Mouse (Mus musculus): ENCODE data around the gene Dcbld2. TPM values are rescaled to one million over a fixed set of nuclear protein-coding genes. Genes with fewer than 3 reads are reported as not detected.
A peak's percentile ranks its signal among the peaks of the same experiment; 100 is the strongest.

The Dcbld2 gene
- 8.6 and 9.2 TPM in 2 replicates for polyA plus RNA-seq (2015; fragmentation: Nextera tagmentation; extraction: Ambion mirVana)

DNA sequence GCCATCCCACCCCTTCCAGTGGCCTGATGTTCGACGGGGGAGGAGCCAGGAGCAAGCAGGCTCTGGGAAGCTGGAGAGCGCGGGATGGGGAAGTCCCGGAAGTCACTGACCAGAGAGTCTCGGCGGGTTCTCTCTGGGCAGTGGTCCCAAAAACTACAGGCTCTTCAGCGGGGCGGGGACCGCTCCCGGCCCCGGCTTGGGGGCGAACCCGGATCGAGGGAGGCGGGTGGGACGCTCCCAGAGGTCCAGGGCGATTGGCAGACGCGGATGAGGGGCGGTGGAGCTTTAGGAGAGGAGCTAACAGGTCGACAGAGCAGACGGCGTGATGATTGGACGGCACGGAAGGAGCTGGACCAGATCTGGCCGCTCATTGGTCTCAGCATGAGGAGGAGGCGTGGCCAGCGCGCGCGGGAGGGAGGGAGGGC lies at the start of gene Dcbld2:
Dcbld2 (plus strand) TSS at position 382 of the 425 bp plus-strand sequence.
- ATAC-seq (ENCODE audit: insufficient read depth, low FRiP score, low read depth) = peak; percentile 100
- no peaks in the 10 kb centered on the region for H3K27me3 ChIP-seq (replicated peaks)
- under 1% methylated on average over 32 of the region's 32 CpGs for WGBS
- H3K4me3 ChIP-seq (replicated peaks) = peak within 1 kb of the TSS; percentile 92
- H3K27ac ChIP-seq = peak within 1 kb of the TSS; percentile 84
- peak within 1 kb of the TSS; percentile 65 for H3K4me2 ChIP-seq
- peak within 1 kb of the TSS; percentile 87 for H3K9ac ChIP-seq
- 0 out of 2 replicates have a peak, but pooled peaks cover 3% of the 10 kb centered on the region for H3K4me1 ChIP-seq
- no peaks in the 10 kb centered on the region for H3K9me3 ChIP-seq
- H3K36me3 ChIP-seq = no peaks in the 10 kb centered on the region

DNA sequence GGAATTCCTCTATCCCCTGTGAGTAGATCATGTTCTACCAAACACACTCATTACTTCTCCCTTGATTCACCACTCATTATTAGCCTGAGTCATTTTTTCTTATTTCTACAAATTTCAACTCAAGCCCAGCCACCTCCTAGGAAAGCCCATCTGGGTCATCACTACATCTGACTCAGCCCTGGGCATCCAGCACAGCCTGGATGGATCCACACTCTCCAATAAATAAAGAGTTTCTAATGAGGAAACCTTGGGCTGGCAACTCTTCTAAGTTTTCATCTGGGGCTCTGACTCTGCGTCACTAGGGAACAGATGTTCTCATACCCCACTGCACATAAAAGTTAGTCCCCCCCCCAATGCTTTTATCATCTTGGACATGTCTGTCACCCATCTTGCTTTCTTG lies 31.1 kb upstream of the Dcbld2 start:
- H3K9ac ChIP-seq = no peak overlapping the region
- no peak overlapping the region for H3K4me3 ChIP-seq (replicated peaks)
- H3K27ac ChIP-seq = no peak overlapping the region
- no peaks in the 10 kb centered on the region for H3K4me1 ChIP-seq
- H3K36me3 ChIP-seq = no peaks in the 10 kb centered on the region
- no peak overlapping the region for H3K4me2 ChIP-seq
- no peak for ATAC-seq (ENCODE audit: insufficient read depth, low FRiP score, low read depth)
- H3K9me3 ChIP-seq = no peaks in the 10 kb centered on the region
- no peaks in the 10 kb centered on the region for H3K27me3 ChIP-seq (replicated peaks)
- WGBS = 54% methylated on average over 1 of the region's 1 CpGs

DNA sequence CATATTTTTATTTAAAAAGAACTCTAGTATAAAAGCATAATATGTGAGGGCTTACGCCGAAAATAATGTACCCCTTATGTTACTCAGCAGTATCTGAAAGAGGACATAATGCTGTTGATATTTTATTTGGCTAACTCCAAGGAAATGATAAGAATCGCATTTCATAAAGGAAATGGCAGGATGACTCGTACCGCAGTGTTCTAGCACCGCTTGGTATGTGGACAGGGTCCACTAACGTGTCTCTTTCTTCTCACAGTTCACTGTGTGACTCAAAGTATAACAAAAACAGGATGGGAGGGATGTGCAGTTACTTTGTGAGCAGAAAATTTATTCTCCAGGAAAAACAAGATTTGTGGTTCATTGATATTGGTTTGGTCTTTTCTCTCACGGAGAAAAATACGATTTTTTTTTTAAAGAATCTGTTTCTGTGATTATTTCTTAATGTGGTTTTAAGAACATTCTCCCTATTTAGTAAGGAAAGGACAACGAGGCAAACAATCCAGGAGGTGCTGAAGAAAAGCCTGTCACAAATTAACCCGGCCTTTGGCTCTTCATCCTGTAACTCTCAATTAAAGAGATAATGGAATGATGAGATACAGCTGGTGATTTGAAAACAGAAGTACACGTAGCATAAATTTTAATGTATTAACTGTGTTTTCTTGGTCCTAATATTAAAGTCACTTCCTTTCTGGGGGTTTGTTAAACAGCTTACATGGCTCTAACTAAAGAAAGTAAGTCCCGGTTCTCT lies 30.3 kb upstream of the Dcbld2 start:
- 61% methylated on average over 13 of the region's 13 CpGs for WGBS
- Histone ChIP-seq H3K36me3 (no peaks in the 10 kb centered on the region), H3K27me3 (replicated peaks) (no peaks in the 10 kb centered on the region), H3K9ac (no peak overlapping the region), H3K9me3 (no peaks in the 10 kb centered on the region), H3K4me2 (no peak overlapping the region), H3K27ac (no peak overlapping the region), H3K4me3 (replicated peaks) (no peak overlapping the region), H3K4me1 (no peaks in the 10 kb centered on the region)
- no peak for ATAC-seq (ENCODE audit: insufficient read depth, low FRiP score, low read depth)

DNA sequence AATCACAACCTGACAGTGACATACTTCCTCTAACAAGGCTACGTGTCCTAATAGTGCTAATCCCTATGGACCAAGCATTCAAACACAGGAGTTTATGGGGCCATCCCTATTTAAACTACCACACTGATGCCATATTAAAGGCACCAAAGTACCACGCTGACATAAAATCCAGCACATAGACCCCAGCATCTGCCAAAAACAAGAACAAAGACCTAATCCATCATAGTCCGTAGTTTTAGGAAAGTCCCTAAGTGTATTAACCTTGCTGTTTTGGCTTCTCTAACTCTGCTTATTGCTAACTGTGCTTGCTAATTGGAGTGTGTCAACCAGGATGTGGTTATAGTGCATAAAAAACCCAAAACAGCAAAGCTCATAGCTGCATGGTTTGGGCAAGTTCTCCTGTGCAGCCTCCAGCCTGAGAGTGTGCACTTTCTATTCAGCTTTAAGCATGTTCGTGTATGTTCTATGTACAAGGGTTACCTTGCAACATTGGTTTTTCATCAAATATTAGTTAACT lies 21.9 kb upstream of the Dcbld2 start:
- no peaks in the 10 kb centered on the region for H3K36me3 ChIP-seq
- WGBS = 89% methylated on average over 4 of the region's 4 CpGs
- H3K4me3 ChIP-seq (replicated peaks) = no peak overlapping the region
- no peaks in the 10 kb centered on the region for H3K9me3 ChIP-seq
- no peaks in the 10 kb centered on the region for H3K4me1 ChIP-seq
- H3K27ac ChIP-seq = no peak overlapping the region
- H3K4me2 ChIP-seq = no peak overlapping the region
- ATAC-seq (ENCODE audit: insufficient read depth, low FRiP score, low read depth) = no peak
- H3K27me3 ChIP-seq (replicated peaks) = no peaks in the 10 kb centered on the region
- no peak overlapping the region for H3K9ac ChIP-seq

DNA sequence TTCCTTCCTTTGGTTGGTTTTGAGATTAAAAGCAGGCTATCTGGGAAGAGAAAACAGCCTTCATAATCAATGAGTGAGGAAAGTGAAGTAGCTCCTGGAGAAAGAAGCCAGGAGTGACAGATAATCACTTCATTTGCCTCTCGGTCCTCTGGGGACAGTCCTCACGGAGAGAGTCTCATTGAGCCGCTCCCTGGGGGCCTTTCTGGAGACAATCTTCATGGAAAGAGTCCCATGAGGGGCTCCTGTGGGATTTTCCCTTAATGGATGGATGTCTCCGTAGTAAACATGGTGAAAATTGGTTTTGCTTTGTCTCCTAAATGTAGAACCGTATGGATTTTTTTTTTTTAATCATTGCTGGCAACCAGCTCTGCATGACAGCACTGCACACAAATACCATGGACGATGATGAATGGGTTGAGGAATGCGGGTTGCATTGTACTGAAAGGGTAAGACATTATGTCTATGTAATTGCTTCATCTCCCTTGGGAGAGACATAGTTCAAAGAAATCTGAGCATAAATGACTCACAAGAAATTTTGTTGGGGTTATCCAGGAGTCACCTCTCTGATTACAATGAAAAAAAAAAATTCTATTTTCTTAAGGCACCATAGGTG lies 19.0 kb upstream of the Dcbld2 start:
- H3K9ac ChIP-seq = no peak overlapping the region
- H3K9me3 ChIP-seq = no peaks in the 10 kb centered on the region
- H3K4me1 ChIP-seq = no peaks in the 10 kb centered on the region
- no peaks in the 10 kb centered on the region for H3K27me3 ChIP-seq (replicated peaks)
- 47% methylated on average over 7 of the region's 7 CpGs for WGBS
- H3K4me2 ChIP-seq = no peak overlapping the region
- no peak overlapping the region for H3K4me3 ChIP-seq (replicated peaks)
- ATAC-seq (ENCODE audit: insufficient read depth, low FRiP score, low read depth) = no peak
- no peaks in the 10 kb centered on the region for H3K36me3 ChIP-seq
- no peak overlapping the region for H3K27ac ChIP-seq

DNA sequence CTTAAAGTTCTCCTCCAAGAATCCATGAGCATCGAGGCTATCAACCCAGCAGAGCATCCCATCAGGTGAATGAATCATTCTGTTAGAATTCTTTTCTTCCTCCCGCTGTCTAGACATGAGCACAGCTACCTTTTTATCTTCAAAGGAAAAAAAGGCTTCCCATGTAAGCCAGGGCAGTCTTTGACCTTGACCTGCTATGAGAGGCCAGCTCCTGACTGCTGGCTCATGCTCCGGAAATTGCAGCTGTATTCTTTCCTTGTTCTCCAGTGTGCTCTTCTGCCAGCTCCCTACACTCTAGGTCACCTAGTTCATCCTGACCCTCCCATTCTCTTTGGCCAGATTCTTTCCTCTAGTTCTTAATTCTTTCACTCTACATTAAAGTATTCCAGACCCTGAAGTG lies 15.2 kb upstream of the Dcbld2 start:
- no peak overlapping the region for H3K27ac ChIP-seq
- no peak overlapping the region for H3K4me2 ChIP-seq
- ATAC-seq (ENCODE audit: insufficient read depth, low FRiP score, low read depth) = no peak
- no peaks in the 10 kb centered on the region for H3K27me3 ChIP-seq (replicated peaks)
- 64% methylated on average over 3 of the region's 3 CpGs for WGBS
- no peak overlapping the region for H3K9ac ChIP-seq
- H3K4me3 ChIP-seq (replicated peaks) = no peak overlapping the region
- H3K4me1 ChIP-seq = no peaks in the 10 kb centered on the region
- H3K36me3 ChIP-seq = no peaks in the 10 kb centered on the region
- H3K9me3 ChIP-seq = no peaks in the 10 kb centered on the region

DNA sequence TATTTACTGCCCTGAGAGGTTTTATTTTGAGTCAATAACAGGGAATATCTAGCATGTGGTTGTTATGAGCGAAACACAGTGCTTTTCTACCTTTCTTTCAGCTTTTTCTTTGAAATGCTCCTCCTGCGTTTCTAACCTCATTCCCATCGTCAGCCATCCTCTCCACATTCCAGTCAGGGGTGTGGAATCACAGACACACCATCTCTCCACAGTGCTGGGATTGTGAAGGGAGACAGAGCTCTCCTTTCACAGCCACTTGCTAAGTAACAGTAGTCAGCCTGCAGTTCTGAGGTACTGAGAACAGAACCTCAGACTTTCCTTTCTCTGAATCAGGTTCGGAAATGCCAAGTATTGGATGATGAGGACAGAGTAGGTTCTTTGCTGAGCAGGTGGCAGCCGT lies 14.1 kb upstream of the Dcbld2 start:
- Histone ChIP-seq H3K9me3 (no peaks in the 10 kb centered on the region), H3K27ac (no peak overlapping the region), H3K4me1 (no peaks in the 10 kb centered on the region), H3K4me3 (replicated peaks) (no peak overlapping the region), H3K36me3 (no peaks in the 10 kb centered on the region), H3K27me3 (replicated peaks) (no peaks in the 10 kb centered on the region), H3K9ac (no peak overlapping the region), H3K4me2 (no peak overlapping the region)
- WGBS = 73% methylated on average over 5 of the region's 5 CpGs
- ATAC-seq (ENCODE audit: insufficient read depth, low FRiP score, low read depth) = no peak

DNA sequence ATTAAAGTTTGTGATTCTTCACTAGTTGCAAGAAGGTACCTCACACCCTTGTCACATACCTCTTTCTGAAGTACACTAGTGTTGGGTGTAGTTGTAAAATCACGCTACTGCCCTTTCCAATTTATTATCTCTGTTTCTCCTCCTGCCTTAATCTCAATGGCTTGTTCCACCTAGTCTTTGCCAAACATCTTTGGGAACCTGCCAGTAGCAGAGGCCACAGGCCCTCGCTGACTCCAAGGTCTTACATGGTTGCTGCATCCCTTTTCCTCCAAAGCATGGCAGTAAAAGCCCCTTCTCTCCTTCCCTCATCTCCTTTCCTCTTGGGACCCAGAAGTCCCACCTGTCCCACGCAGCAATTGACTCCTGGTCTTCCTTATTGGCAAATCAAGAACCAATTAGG lies 9.6 kb upstream of the Dcbld2 start:
- no peaks in the 10 kb centered on the region for H3K27me3 ChIP-seq (replicated peaks)
- no peaks in the 10 kb centered on the region for H3K4me1 ChIP-seq
- 82% methylated on average over 3 of the region's 3 CpGs for WGBS
- H3K27ac ChIP-seq = no peak overlapping the region
- H3K9me3 ChIP-seq = no peaks in the 10 kb centered on the region
- H3K9ac ChIP-seq = no peak overlapping the region
- no peak overlapping the region for H3K4me2 ChIP-seq
- no peaks in the 10 kb centered on the region for H3K36me3 ChIP-seq
- no peak overlapping the region for H3K4me3 ChIP-seq (replicated peaks)
- ATAC-seq (ENCODE audit: insufficient read depth, low FRiP score, low read depth) = no peak

DNA sequence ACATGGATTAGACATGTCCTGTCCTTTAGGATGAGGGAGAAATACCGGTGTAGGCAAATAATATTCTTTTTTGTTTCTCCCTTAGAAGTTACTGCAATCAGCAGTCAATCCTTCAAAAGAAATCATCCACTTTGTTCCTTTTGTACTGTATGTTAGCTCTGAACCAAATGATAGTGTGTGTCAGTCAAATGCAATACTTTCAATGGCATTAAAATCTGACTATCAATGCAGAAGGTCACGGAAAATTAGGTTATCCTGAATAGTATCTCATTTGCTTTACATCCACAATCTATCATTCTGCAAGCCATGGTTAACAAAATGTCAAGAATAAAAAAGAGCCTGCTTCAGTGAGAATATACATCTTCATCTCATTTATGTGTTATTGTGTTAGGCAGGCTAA lies 7.2 kb upstream of the Dcbld2 start:
- Histone ChIP-seq H3K9ac (no peak overlapping the region), H3K4me2 (no peak overlapping the region), H3K36me3 (no peaks in the 10 kb centered on the region), H3K27ac (no peak overlapping the region), H3K4me1 (no peaks in the 10 kb centered on the region), H3K4me3 (replicated peaks) (no peak overlapping the region), H3K9me3 (no peaks in the 10 kb centered on the region), H3K27me3 (replicated peaks) (no peaks in the 10 kb centered on the region)
- 79% methylated on average over 2 of the region's 2 CpGs for WGBS
- no peak for ATAC-seq (ENCODE audit: insufficient read depth, low FRiP score, low read depth)

DNA sequence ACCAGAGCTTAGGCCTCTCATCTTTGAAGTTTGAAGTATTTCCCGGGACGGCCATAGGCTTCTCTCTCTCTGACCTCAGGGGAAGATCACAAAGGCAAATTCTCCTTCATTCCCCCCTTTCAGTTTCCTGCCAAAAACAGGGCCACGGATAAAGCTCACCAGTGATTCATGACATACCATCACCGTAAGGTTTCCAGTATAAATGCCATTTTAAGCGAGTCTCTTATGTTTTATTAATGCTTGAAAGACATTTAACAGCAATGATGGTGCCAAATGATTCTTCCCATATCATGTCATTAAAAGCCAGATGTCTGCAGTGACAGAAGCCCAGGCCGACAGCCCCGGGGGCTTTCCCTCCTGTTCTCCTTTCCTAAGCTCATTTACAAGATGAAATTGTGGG lies 3.6 kb upstream of the Dcbld2 start:
- no peak for ATAC-seq (ENCODE audit: insufficient read depth, low FRiP score, low read depth)

DNA sequence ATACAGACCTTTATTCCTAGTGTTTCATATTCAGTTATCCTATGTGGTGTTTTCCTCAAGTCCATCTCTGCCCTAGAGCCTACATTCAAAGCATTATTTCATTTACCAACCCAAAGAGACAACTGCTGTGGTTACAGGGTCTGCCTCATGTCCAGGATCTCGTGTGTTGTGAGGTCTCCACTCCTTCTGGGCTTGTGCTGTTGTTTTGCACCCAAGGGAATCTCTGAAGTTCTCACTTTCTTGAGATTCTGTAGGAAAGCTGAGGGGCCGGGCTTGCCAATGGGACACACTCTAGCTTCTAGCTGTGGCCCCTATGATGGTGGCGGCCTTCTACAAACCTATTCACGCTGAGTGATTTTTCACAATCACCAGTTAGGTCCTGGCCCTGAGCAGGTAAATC lies 3.0 kb upstream of the Dcbld2 start:
- no peaks in the 10 kb centered on the region for H3K36me3 ChIP-seq
- ATAC-seq (ENCODE audit: insufficient read depth, low FRiP score, low read depth) = no peak
- H3K27ac ChIP-seq = no peak overlapping the region
- H3K27me3 ChIP-seq (replicated peaks) = no peaks in the 10 kb centered on the region
- 91% methylated on average over 4 of the region's 4 CpGs for WGBS
- no peak overlapping the region for H3K4me3 ChIP-seq (replicated peaks)
- no peak overlapping the region for H3K9ac ChIP-seq
- H3K9me3 ChIP-seq = no peaks in the 10 kb centered on the region
- 0 out of 2 replicates have a peak, but pooled peaks cover 3% of the 10 kb centered on the region for H3K4me1 ChIP-seq
- H3K4me2 ChIP-seq = no peak overlapping the region

More for the DNA sequence above, 3.6 kb upstream of the Dcbld2 start:
- H3K27me3 ChIP-seq (replicated peaks) = no peaks in the 10 kb centered on the region
- no peak overlapping the region for H3K4me2 ChIP-seq
- WGBS = 46% methylated on average over 7 of the region's 7 CpGs
- H3K4me3 ChIP-seq (replicated peaks) = no peak overlapping the region
- no peaks in the 10 kb centered on the region for H3K36me3 ChIP-seq
- 0 out of 2 replicates have a peak, but pooled peaks cover 3% of the 10 kb centered on the region for H3K4me1 ChIP-seq
- H3K9me3 ChIP-seq = no peaks in the 10 kb centered on the region
- no peak overlapping the region for H3K27ac ChIP-seq
- no peak overlapping the region for H3K9ac ChIP-seq

Data from stomach, embryonic 15.5 days (tissue).